Mouse (Mus musculus) megakaryocyte, embryonic 14.5 days (primary cell): ENCODE measurements around the gene Pax7.

Experiments used
- FLI1 ChIP-seq: IDR thresholded peaks from 2 replicates; pipeline ENCODE4 v1.6.1; 2012; ENCODE audit warnings: low read length, inconsistent platforms, mixed read lengths
- GATA1 ChIP-seq: IDR thresholded peaks from 3 replicates; pipeline ENCODE4 v1.6.1; 2012; ENCODE audit warnings: mixed read lengths, low read length, inconsistent platforms, borderline replicate concordance

DNA sequence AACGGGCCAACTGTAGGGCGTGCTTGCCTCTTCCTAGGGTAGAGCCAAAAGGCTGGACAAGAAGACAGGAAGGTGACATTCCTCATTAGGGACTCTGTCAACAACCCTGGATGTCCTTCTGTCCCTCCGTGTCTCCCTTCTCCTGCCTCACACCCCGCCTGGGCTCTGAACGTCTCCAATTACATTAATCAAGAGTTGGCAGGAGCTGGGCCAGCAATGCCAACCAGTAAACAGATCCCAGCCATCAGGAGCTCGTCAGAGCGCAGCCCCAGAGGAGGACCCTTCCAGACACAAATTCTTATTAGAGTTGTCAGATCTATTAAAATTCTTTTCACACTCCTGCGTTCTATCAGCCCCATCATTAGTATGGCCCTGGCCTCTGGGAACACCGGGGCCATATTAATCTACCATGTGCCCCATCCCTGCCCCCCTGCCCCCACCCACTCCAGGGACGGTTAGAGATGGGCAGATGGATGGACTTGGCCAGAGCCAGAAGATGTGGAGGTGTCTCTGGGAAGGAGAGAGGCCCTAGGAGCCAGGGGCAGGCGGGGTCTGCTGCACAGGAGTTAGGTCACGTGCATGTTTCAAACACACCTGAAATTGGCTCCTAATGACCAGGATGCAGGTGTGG lies 88.4 kb downstream of the Pax7 start:
- TF ChIP-seq GATA1 (no peak), FLI1 (no peak)
